Mouse (Mus musculus): ENCODE data around the gene Dnhd1. TPM values are rescaled to one million over a fixed set of nuclear protein-coding genes. Genes with fewer than 3 reads are reported as not detected.

The Dnhd1 gene
- polyA plus RNA-seq, 1 experiment from 2014 or later = 0.41 TPM

GRCm38 (mm10) chr7:105685541-105686197 is 35.0 kb downstream of the Dnhd1 start:
- H3K27ac ChIP-seq (replicated peaks) = no peak overlapping the region
- H3K4me3 ChIP-seq = peak overlapping the region; percentile 42
- H3K27me3 ChIP-seq (ENCODE audit: low read depth, poor library complexity, severe bottlenecking) = 0 out of 2 replicates have a peak, but pooled peaks cover 6% of the 10 kb centered on the region
- WGBS = 15% methylated on average over 13 of the region's 13 CpGs
- peaks cover 9% of the 10 kb centered on the region for H3K4me1 ChIP-seq
- DNase-seq (ENCODE audit: low spot score) = peak; percentile 27
- no peaks in the 10 kb centered on the region for H3K36me3 ChIP-seq
- no peaks in the 10 kb centered on the region for H3K9me3 ChIP-seq (replicated peaks)

DNA sequence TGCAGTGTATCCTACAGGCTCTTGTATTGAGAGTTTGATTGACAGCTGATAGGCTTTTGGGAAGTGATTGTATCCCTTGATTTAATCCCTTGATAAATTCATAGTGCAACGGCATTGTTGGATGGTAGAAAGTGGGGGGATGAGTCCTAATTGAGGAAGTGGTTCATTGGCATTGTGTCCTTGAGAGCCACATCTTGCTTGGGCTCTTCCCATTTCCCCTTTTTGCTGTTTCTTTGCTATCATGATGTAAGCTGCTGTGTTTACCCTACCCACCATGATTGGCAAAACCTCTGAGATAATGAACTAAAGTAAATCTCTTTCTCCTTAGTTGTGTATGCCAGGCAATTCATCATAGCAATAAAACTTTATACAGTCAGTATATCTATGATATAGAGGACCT is 40.2 kb downstream of the Dnhd1 start:
- Histone ChIP-seq H3K4me3 (no peak overlapping the region), H3K27me3 (ENCODE audit: low read depth, poor library complexity, severe bottlenecking) (0 out of 2 replicates have a peak, but pooled peaks cover 6% of the 10 kb centered on the region), H3K27ac (replicated peaks) (no peak overlapping the region), H3K36me3 (no peaks in the 10 kb centered on the region), H3K4me1 (peaks cover 1% of the 10 kb centered on the region), H3K9me3 (replicated peaks) (no peaks in the 10 kb centered on the region)
- DNase-seq (ENCODE audit: low spot score) = no peak
- WGBS = 85% methylated on average over 1 of the region's 1 CpGs

GRCm38 (mm10) chr7:105703184-105703583 is 52.6 kb downstream of the Dnhd1 start:
- no peaks in the 10 kb centered on the region for H3K27me3 ChIP-seq (ENCODE audit: low read depth, poor library complexity, severe bottlenecking)
- H3K27ac ChIP-seq (replicated peaks) = no peak overlapping the region
- WGBS = 85% methylated on average over 16 of the region's 16 CpGs
- H3K9me3 ChIP-seq (replicated peaks) = no peaks in the 10 kb centered on the region
- H3K4me3 ChIP-seq = no peak overlapping the region
- DNase-seq (ENCODE audit: low spot score) = no peak
- H3K4me1 ChIP-seq = no peaks in the 10 kb centered on the region
- no peaks in the 10 kb centered on the region for H3K36me3 ChIP-seq

GRCm38 (mm10) chr7:105703816-105704215 is 53.2 kb downstream of the Dnhd1 start:
- Histone ChIP-seq H3K9me3 (replicated peaks) (no peaks in the 10 kb centered on the region), H3K4me1 (no peaks in the 10 kb centered on the region), H3K27me3 (ENCODE audit: low read depth, poor library complexity, severe bottlenecking) (no peaks in the 10 kb centered on the region), H3K4me3 (no peak overlapping the region), H3K27ac (replicated peaks) (no peak overlapping the region), H3K36me3 (no peaks in the 10 kb centered on the region)
- WGBS = 87% methylated on average over 4 of the region's 4 CpGs
- no peak for DNase-seq (ENCODE audit: low spot score)

DNA sequence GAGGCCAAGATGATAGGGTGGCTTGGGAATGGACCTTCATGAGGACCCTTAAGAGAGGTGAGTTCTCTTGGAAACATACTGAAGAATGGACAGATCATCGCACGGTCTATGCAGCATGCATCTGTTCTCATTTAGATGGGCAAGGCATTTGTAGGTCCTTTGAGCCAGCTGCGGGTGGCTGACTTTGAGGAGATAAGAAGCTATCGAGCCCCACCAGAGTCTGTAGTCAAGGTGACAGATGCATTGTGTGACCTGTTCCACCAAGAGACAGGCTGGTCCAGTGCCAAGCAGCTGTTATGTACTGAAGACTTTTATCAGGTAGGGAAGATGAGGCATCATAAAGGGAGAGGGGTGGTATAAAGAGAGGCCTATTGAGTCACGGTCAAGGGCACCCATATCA is 58.1 kb downstream of the Dnhd1 start:
- Histone ChIP-seq H3K36me3 (no peaks in the 10 kb centered on the region), H3K4me1 (no peaks in the 10 kb centered on the region), H3K27ac (replicated peaks) (no peak overlapping the region), H3K27me3 (ENCODE audit: low read depth, poor library complexity, severe bottlenecking) (no peaks in the 10 kb centered on the region), H3K4me3 (no peak overlapping the region), H3K9me3 (replicated peaks) (no peaks in the 10 kb centered on the region)
- no peak for DNase-seq (ENCODE audit: low spot score)
- WGBS = 88% methylated on average over 5 of the region's 5 CpGs

- no peak for DNase-seq (ENCODE audit: low spot score)
- Histone ChIP-seq H3K27me3 (ENCODE audit: low read depth, poor library complexity, severe bottlenecking) (no peaks in the 10 kb centered on the region), H3K36me3 (no peaks in the 10 kb centered on the region), H3K27ac (replicated peaks) (no peak overlapping the region), H3K4me3 (no peak overlapping the region), H3K9me3 (replicated peaks) (no peaks in the 10 kb centered on the region), H3K4me1 (no peaks in the 10 kb centered on the region)
- WGBS = 57% methylated on average over 3 of the region's 3 CpGs
Observed at GRCm38 (mm10) chr7:105715366-105715765, 64.7 kb downstream of the Dnhd1 start.

DNA sequence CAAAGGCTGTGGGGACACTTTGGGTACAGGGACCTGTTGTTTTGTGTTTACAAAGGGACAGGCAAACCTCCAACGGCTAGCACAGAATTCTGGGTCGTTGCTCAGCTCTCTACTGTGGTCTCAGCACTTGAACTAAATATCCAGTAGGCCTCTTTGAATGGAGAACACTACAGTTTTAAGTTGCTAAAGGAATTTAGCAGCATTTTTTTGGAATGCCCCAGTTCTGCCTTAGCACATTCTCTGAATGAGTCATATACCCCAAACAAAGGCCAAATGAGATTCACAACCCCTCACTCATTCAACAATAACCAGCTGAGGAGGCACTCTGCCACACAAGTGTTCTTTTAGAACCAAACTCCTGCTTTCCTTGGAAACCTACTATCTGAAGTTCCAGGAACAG is 71.3 kb downstream of the Dnhd1 start:
- DNase-seq (ENCODE audit: low spot score) = no peak
- WGBS = 67% methylated on average over 2 of the region's 2 CpGs
- Histone ChIP-seq H3K4me1 (no peaks in the 10 kb centered on the region), H3K27ac (replicated peaks) (no peak overlapping the region), H3K36me3 (no peaks in the 10 kb centered on the region), H3K4me3 (no peak overlapping the region), H3K9me3 (replicated peaks) (no peaks in the 10 kb centered on the region), H3K27me3 (ENCODE audit: low read depth, poor library complexity, severe bottlenecking) (no peaks in the 10 kb centered on the region)

GRCm38 (mm10) chr7:105726144-105726979 is 75.7 kb downstream of the Dnhd1 start:
- Histone ChIP-seq H3K36me3 (peaks cover 23% of the 10 kb centered on the region), H3K9me3 (replicated peaks) (no peaks in the 10 kb centered on the region), H3K4me1 (peaks cover 7% of the 10 kb centered on the region; the same call in 1 of the 2 replicates), H3K4me3 (no peak overlapping the region), H3K27me3 (ENCODE audit: low read depth, poor library complexity, severe bottlenecking) (no peaks in the 10 kb centered on the region), H3K27ac (replicated peaks) (no peak overlapping the region; the same call in 1 of the 2 replicates)
- WGBS = 79% methylated on average over 4 of the region's 4 CpGs
- peak; percentile 33 for DNase-seq (ENCODE audit: low spot score)

DNA sequence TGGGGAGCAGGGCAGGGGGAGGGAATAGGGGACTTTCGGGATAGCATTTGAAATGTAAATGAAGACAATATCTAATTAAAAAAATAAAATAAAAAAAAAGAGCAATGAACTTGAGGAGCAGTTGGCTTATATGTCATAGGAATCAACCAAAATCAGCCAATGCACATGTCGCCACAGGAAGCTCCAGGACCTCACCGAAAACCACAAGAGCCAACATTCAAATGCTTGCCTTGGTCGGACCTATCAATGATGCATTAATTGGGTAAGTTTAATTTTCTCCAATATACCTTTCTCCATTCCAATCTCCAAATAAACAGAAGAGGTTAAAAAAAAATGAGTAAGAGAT is 76.3 kb downstream of the Dnhd1 start:
- no peak for DNase-seq (ENCODE audit: low spot score)
- H3K27ac ChIP-seq (replicated peaks) = no peak overlapping the region
- H3K9me3 ChIP-seq (replicated peaks) = no peaks in the 10 kb centered on the region
- WGBS = 93% methylated on average over 4 of the region's 4 CpGs
- H3K27me3 ChIP-seq (ENCODE audit: low read depth, poor library complexity, severe bottlenecking) = no peaks in the 10 kb centered on the region
- peaks cover 29% of the 10 kb centered on the region for H3K36me3 ChIP-seq
- H3K4me1 ChIP-seq = peaks cover 7% of the 10 kb centered on the region; the same call in 1 of the 2 replicates
- H3K4me3 ChIP-seq = no peak overlapping the region

DNA sequence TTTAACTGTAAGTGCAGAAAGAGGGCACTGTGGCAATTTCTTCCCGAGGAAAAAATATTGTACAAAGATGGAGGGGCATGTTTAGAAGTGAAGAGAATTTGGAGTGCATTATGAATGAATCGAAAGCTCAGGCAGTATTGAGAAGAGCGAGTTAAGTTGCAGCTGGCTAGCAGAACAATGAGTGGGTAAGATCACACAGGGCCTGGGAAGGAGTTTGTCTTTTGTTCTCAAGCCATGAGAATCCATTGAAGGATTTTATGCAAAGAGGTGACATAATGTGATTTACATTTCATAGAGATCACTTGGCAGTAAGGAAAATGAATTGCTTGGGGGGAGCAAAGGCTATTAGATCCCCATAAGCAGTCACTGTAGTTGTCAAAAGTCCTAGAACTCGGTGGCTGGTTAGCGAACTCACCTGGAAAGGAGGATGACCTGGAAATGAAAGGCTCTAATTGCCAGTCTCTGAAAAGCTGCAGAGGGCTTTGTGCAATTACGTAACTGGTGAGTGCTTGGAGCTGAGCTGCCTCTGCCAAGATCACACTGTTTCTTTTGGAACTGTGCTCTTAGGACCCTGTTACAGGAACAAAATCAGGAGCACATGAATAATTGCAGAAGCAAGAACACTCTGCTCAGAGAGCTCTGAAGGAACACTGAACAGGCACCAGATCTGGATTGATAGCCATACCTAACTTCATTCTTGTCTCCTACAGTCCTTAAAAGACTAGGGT is 78.2 kb downstream of the Dnhd1 start:
- Histone ChIP-seq H3K36me3 (peaks cover 48% of the 10 kb centered on the region), H3K27me3 (ENCODE audit: low read depth, poor library complexity, severe bottlenecking) (no peaks in the 10 kb centered on the region), H3K27ac (replicated peaks) (no peak overlapping the region), H3K4me3 (no peak overlapping the region), H3K4me1 (peaks cover 7% of the 10 kb centered on the region; the same call in 1 of the 2 replicates), H3K9me3 (replicated peaks) (no peaks in the 10 kb centered on the region)
- 85% methylated on average over 6 of the region's 6 CpGs for WGBS
- DNase-seq (ENCODE audit: low spot score) = no peak

DNA sequence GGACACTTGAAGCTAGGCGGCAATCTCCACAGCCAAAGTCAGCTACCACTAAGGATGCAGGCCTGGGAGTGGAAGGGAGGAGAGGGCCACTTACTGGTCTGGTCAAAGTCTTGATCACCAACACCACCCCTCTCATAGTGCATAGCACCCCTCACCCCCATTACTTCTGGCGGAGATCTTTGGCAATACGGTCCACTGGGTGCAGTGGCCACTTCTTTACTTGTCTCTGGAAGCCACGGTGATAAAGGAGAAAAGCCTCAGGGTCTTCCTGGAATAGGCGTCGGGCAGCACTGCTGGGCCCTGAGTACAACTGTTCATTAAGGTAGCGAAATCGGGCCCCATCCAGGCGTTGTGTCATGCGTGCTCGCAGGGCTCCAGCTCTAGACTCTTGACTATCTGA is 83.2 kb downstream of the Dnhd1 start:
- Histone ChIP-seq H3K27me3 (ENCODE audit: low read depth, poor library complexity, severe bottlenecking) (no peaks in the 10 kb centered on the region), H3K36me3 (peaks cover 59% of the 10 kb centered on the region), H3K4me3 (no peak overlapping the region), H3K27ac (replicated peaks) (no peak overlapping the region), H3K4me1 (peaks cover 39% of the 10 kb centered on the region), H3K9me3 (replicated peaks) (no peaks in the 10 kb centered on the region)
- 96% methylated on average over 11 of the region's 11 CpGs for WGBS
- DNase-seq (ENCODE audit: low spot score) = no peak

DNA sequence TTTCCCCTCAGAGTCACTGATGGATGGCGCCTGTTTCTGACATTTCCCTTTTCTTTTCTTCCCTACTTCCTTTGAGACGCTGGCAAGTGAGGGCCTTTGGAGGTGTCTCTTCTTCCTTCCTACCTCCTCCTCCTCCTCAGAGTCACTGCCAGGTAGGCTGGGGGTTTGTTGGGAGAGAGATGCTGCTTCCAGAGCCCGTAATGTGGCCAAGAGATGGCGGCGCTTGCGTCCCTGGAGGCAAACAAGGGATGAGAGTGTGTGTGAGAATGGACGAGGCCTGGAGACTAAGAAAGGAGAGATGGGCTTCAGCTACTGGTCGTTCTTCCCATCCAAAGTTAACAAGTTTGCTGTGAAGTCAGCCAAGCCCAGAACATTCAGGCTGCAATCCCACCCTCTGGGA is 84.2 kb downstream of the Dnhd1 start:
- 0 out of 2 replicates have a peak overlapping the region, but pooled peaks have one; percentile 91 for H3K4me3 ChIP-seq
- DNase-seq (ENCODE audit: low spot score) = no peak
- WGBS = 92% methylated on average over 8 of the region's 8 CpGs
- no peaks in the 10 kb centered on the region for H3K27me3 ChIP-seq (ENCODE audit: low read depth, poor library complexity, severe bottlenecking)
- H3K9me3 ChIP-seq (replicated peaks) = no peaks in the 10 kb centered on the region
- H3K36me3 ChIP-seq = peaks cover 52% of the 10 kb centered on the region
- H3K27ac ChIP-seq (replicated peaks) = no peak overlapping the region
- H3K4me1 ChIP-seq = peaks cover 38% of the 10 kb centered on the region

Measured in midbrain, embryonic 10.5 days (tissue).